Mouse (Mus musculus) MEL (cell line): ENCODE measurements at regions not wholly inside any gene's neighbourhood (a gene's known extent, or its start where the extent isn't known, plus 50 kb on each side); places are given as distances from the start of the nearest gene placed in this dataset.

Experiments
- DNase-seq: peaks from one replicate; pipeline ENCODE4 v3.0.0; 2011; ENCODE audit warnings: low read depth, low spot score
- H3K27ac ChIP-seq: 2 replicates; pipeline ENCODE4 v1.5.1; 2012; ENCODE audit warnings: low read depth, mild to moderate bottlenecking, control low read depth, low read length, moderate library complexity; ENCODE audit not compliant: control insufficient read depth
- H3K27me3 ChIP-seq, 2 experiments: fragments of 150-350 bp in 1 of 2; sonication (generic) in 1 of 2; 2 replicates each; pipeline ENCODE4 v1.6.1; 2012; ENCODE audit warnings: low read length in 2 of 2, mild to moderate bottlenecking in 2 of 2, improper control_type of control experiment in 1 of 2, moderate library complexity in 1 of 2; ENCODE audit not compliant: insufficient read depth in 2 of 2, control insufficient read depth in 1 of 2
- H3K36me3 ChIP-seq, 2 experiments: 2 replicates each; pipeline ENCODE4 v1.6.1; 2012 to 2014; ENCODE audit warnings: low read length in 2 of 2, improper control_type of control experiment in 1 of 2, inconsistent platforms in 1 of 2, mild to moderate bottlenecking in 1 of 2; ENCODE audit not compliant: insufficient read depth in 2 of 2, control insufficient read depth in 1 of 2
- H3K4me1 ChIP-seq, 2 experiments: fragments of 150-350 bp in 1 of 2; sonication (generic) in 1 of 2; 2 replicates each; pipeline ENCODE4 v1.6.1; 2012; ENCODE audit warnings: low read length in 2 of 2, improper control_type of control experiment in 1 of 2, mild to moderate bottlenecking in 1 of 2; ENCODE audit not compliant: insufficient read depth in 2 of 2, control insufficient read depth in 1 of 2
- H3K4me3 ChIP-seq, 2 experiments: fragments of 150-350 bp in 1 of 2; sonication (generic) in 1 of 2; 2 replicates each; pipeline ENCODE4 v1.5.1; 2012; ENCODE audit warnings: low read depth in 2 of 2, low read length in 2 of 2, mild to moderate bottlenecking in 2 of 2, moderate library complexity in 2 of 2, control low read depth in 1 of 2, improper control_type of control experiment in 1 of 2; ENCODE audit not compliant: control insufficient read depth in 1 of 2, insufficient read depth in 1 of 2
- H3K79me2 ChIP-seq: 2 replicates; pipeline ENCODE4 v1.6.1; 2012; ENCODE audit warnings: mild to moderate bottlenecking, low read length, moderate library complexity; ENCODE audit not compliant: control insufficient read depth, poor library complexity, insufficient read depth
- H3K9ac ChIP-seq: 2 replicates; pipeline ENCODE4 v1.6.1; 2012; ENCODE audit warnings: low read depth, mild to moderate bottlenecking, control low read depth, low read length, moderate library complexity; ENCODE audit not compliant: control insufficient read depth, poor library complexity, severe bottlenecking
- H3K9me3 ChIP-seq: fragments of 150-350 bp; sonication (generic); replicated peaks from 2 replicates; pipeline ENCODE4 v1.6.1; 2012; ENCODE audit warnings: mild to moderate bottlenecking, low read length, improper control_type of control experiment, moderate library complexity; ENCODE audit not compliant: insufficient read depth
- CHD1 ChIP-seq: IDR thresholded peaks from 2 replicates; pipeline ENCODE4 v1.6.1; 2012; ENCODE audit warnings: low read depth, mild to moderate bottlenecking, inconsistent platforms, low read length, improper control_type of control experiment
- CHD2 ChIP-seq: IDR thresholded peaks from 2 replicates; pipeline ENCODE4 v1.6.1; 2011; ENCODE audit warnings: low read length, improper control_type of control experiment
- CTCF ChIP-seq, 3 experiments: IDR thresholded peaks in 2 of 3; conservative IDR thresholded peaks in 1 of 3; 2 replicates each; pipeline ENCODE4 v1.5.1; 2011 to 2012; ENCODE audit warnings: low read length in 3 of 3, low read depth in 2 of 3, mild to moderate bottlenecking in 2 of 3, improper control_type of control experiment in 1 of 3, inconsistent platforms in 1 of 3, mixed read lengths in 1 of 3, moderate library complexity in 1 of 3; ENCODE audit not compliant: control insufficient read depth in 1 of 3, insufficient read depth in 1 of 3, poor library complexity in 1 of 3, severe bottlenecking in 1 of 3
- ELF1 ChIP-seq: IDR thresholded peaks from 2 replicates; pipeline ENCODE4 v1.6.1; 2014; ENCODE audit warnings: low read depth, mild to moderate bottlenecking, inconsistent platforms, low read length, improper control_type of control experiment, moderate library complexity
- ETS1 ChIP-seq: IDR thresholded peaks from 2 replicates; pipeline ENCODE4 v1.6.1; 2012; ENCODE audit warnings: low read depth, mild to moderate bottlenecking, inconsistent platforms, low read length, improper control_type of control experiment, moderate library complexity
- GABPA ChIP-seq: IDR thresholded peaks from 2 replicates; pipeline ENCODE4 v1.6.1; 2012; ENCODE audit warnings: low read depth, mild to moderate bottlenecking, inconsistent platforms, low read length, improper control_type of control experiment, moderate library complexity
- GATA1 ChIP-seq: IDR thresholded peaks from 2 replicates; pipeline ENCODE4 v1.6.1; 2011; ENCODE audit warnings: low read depth, low read length, improper control_type of control experiment
- HCFC1 ChIP-seq: IDR thresholded peaks from 2 replicates; pipeline ENCODE4 v1.6.1; 2012; ENCODE audit warnings: low read depth, mild to moderate bottlenecking, inconsistent platforms, low read length, improper control_type of control experiment, moderate library complexity
- KAT2A ChIP-seq: conservative IDR thresholded peaks from 2 replicates; pipeline ENCODE4 v1.6.1; 2012; ENCODE audit warnings: low read depth, low read length, improper control_type of control experiment, inconsistent platforms
- MAFK ChIP-seq: IDR thresholded peaks from 2 replicates; pipeline ENCODE4 v1.6.1; 2011; ENCODE audit warnings: low read depth, mild to moderate bottlenecking, low read length, improper control_type of control experiment, borderline replicate concordance
- MAX ChIP-seq: IDR thresholded peaks from 2 replicates; pipeline ENCODE4 v1.6.1; 2011; ENCODE audit warnings: low read length, improper control_type of control experiment
- MAZ ChIP-seq: IDR thresholded peaks from 2 replicates; pipeline ENCODE4 v1.6.1; 2012; ENCODE audit warnings: low read depth, mild to moderate bottlenecking, inconsistent platforms, low read length, improper control_type of control experiment
- MEF2A ChIP-seq: IDR thresholded peaks from 2 replicates; pipeline ENCODE4 v1.6.1; 2014; ENCODE audit warnings: low read depth, mild to moderate bottlenecking, inconsistent platforms, low read length, improper control_type of control experiment; ENCODE audit not compliant: poor library complexity, insufficient replicate concordance, severe bottlenecking; ENCODE audit errors: extremely low read depth
- MXI1 ChIP-seq: IDR thresholded peaks from 2 replicates; pipeline ENCODE4 v1.6.1; 2011; ENCODE audit warnings: mild to moderate bottlenecking, low read depth, low read length, improper control_type of control experiment
- MYB ChIP-seq: IDR thresholded peaks from 2 replicates; pipeline ENCODE4 v1.6.1; 2011; ENCODE audit warnings: mild to moderate bottlenecking, low read depth, low read length, improper control_type of control experiment
- MYC ChIP-seq: IDR thresholded peaks from 2 replicates; pipeline ENCODE4 v1.6.1; 2011; ENCODE audit warnings: low read depth, mild to moderate bottlenecking, low read length, improper control_type of control experiment, moderate library complexity
- NELFE ChIP-seq: IDR thresholded peaks from 2 replicates; pipeline ENCODE4 v1.6.1; 2011; ENCODE audit warnings: low read depth, low read length, improper control_type of control experiment
- NRF1 ChIP-seq: IDR thresholded peaks from 2 replicates; pipeline ENCODE4 v1.6.1; 2014; ENCODE audit warnings: low read depth, mild to moderate bottlenecking, inconsistent platforms, low read length, improper control_type of control experiment, moderate library complexity; ENCODE audit not compliant: poor library complexity, insufficient read depth, severe bottlenecking
- POLR2AphosphoS5 ChIP-seq: IDR thresholded peaks from 2 replicates; pipeline ENCODE4 v1.6.1; 2012; ENCODE audit warnings: low read depth, borderline replicate concordance, mild to moderate bottlenecking, inconsistent platforms, low read length, moderate library complexity, mixed read lengths
- RAD21 ChIP-seq: IDR thresholded peaks from 2 replicates; pipeline ENCODE4 v1.6.1; 2011; ENCODE audit warnings: mild to moderate bottlenecking, low read depth, low read length, improper control_type of control experiment
- SIN3A ChIP-seq: IDR thresholded peaks from 2 replicates; pipeline ENCODE4 v1.6.1; 2012; ENCODE audit warnings: low read length, improper control_type of control experiment, inconsistent platforms
- SMC3 ChIP-seq: IDR thresholded peaks from 2 replicates; pipeline ENCODE4 v1.6.1; 2011; ENCODE audit warnings: low read depth, low read length, improper control_type of control experiment
- TAL1 ChIP-seq: IDR thresholded peaks from 2 replicates; pipeline ENCODE4 v1.6.1; 2012; ENCODE audit warnings: mild to moderate bottlenecking, inconsistent platforms, low read length, moderate library complexity, mixed read lengths
- TCF12 ChIP-seq: IDR thresholded peaks from 2 replicates; pipeline ENCODE4 v1.6.1; 2014; ENCODE audit warnings: low read depth, mild to moderate bottlenecking, inconsistent platforms, low read length, improper control_type of control experiment, moderate library complexity
- UBTF ChIP-seq: IDR thresholded peaks from 2 replicates; pipeline ENCODE4 v1.6.1; 2012; ENCODE audit warnings: low read depth, mild to moderate bottlenecking, inconsistent platforms, low read length, improper control_type of control experiment, moderate library complexity, borderline replicate concordance; ENCODE audit not compliant: insufficient read depth
- USF1 ChIP-seq: IDR thresholded peaks from 2 replicates; pipeline ENCODE4 v1.6.1; 2014; ENCODE audit warnings: low read depth, mild to moderate bottlenecking, inconsistent platforms, low read length, improper control_type of control experiment, moderate library complexity
- ZC3H11A ChIP-seq: IDR thresholded peaks from 2 replicates; pipeline ENCODE4 v1.6.1; 2012; ENCODE audit warnings: low read depth, mild to moderate bottlenecking, inconsistent platforms, low read length, improper control_type of control experiment
- ZKSCAN1 ChIP-seq: IDR thresholded peaks from 2 replicates; pipeline ENCODE4 v1.6.1; 2012; ENCODE audit warnings: low read depth, mild to moderate bottlenecking, inconsistent platforms, low read length, improper control_type of control experiment, moderate library complexity
- ZMIZ1 ChIP-seq: IDR thresholded peaks from 2 replicates; pipeline ENCODE4 v1.6.1; 2012; ENCODE audit warnings: low read depth, mild to moderate bottlenecking, inconsistent platforms, low read length, improper control_type of control experiment, moderate library complexity
- ZNF384 ChIP-seq: IDR thresholded peaks from 2 replicates; pipeline ENCODE4 v1.6.1; 2012; ENCODE audit warnings: low read depth, mild to moderate bottlenecking, inconsistent platforms, low read length, improper control_type of control experiment

DNA sequence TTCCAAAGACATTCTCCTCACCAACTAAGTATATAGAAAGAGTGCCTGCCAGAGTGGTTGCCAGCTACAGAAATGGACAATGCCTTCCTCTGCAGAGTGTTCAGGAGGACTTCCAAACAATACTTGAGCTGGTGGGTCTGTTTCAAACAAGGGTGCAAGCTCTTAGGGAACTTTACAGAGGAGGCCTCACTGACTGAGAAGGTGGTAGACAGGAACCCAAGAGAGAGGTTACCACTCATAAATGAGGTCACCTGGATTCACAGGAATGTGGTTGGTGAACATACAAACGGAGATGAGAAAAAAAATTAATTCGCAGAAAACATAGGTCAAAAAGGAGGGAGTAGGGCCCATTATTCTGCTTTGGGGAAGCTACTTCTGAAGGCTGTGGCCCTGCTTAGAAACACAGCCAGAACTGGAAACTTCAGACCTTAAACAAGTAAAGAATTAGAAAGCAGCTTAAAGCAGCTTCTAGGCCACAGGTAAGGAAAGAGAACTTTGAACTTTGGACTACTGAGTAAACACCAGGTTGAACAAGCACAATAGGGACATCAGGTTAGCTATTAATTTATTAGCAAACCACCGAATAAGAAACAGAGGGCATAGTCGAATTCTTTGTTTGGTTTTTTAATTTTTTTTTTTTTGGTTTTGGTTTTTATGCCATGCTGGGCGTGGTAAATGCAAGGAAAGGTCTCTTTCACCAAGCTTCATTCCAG, 83.7 kb upstream of the Zcchc13 start:
- H3K27me3 ChIP-seq: no peaks in the 10 kb centered on the region
- no peak overlapping the region for H3K9ac ChIP-seq
- DNase-seq: no peak
- no peaks in the 10 kb centered on the region for H3K36me3 ChIP-seq
- no peaks in the 10 kb centered on the region for H3K9me3 ChIP-seq
- H3K27ac ChIP-seq: no peak overlapping the region
- no peaks in the 10 kb centered on the region for H3K4me1 ChIP-seq
- H3K79me2 ChIP-seq: no peaks in the 10 kb centered on the region
- TF ChIP-seq NELFE: no peak
- no peak for TF ChIP-seq CHD1
- no peak for TF ChIP-seq ZKSCAN1
- TF ChIP-seq HCFC1: no peak
- TF ChIP-seq MXI1: no peak
- TF ChIP-seq MYB: no peak
- TF ChIP-seq ZC3H11A: no peak
- no peak for TF ChIP-seq MAFK
- no peak for TF ChIP-seq ETS1
- no peak for TF ChIP-seq UBTF
- TF ChIP-seq SMC3: no peak
- no peak for TF ChIP-seq MEF2A
- no peak for TF ChIP-seq MYC
- no peak for TF ChIP-seq ZNF384
- no peak for TF ChIP-seq MAX
- TF ChIP-seq TCF12: no peak
- TF ChIP-seq KAT2A: no peak
- TF ChIP-seq RAD21: no peak
- no peak for TF ChIP-seq POLR2AphosphoS5
- no peak for TF ChIP-seq USF1
- no peak overlapping the region for H3K4me3 ChIP-seq

DNA sequence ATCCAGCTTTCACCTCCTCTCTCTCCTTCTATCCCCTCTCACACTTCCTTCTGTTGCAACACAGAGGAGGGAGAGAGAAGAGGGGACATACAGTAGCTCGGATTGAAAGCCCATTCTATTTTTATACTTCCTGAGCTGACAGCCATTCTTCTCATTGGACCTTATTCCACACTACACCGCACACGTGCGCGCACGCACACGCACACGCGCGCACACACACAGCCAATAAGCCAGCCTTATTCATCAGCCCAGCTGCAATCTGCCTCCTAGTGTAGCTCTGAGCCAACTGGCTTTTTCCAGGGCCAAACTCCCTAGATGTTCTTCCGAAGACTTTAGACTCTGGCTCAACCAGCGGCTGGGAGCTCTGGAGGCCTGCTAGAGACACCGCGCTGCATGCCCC, 79.1 kb upstream of the Zcchc13 start:
- Histone ChIP-seq H3K79me2 (no peaks in the 10 kb centered on the region), H3K36me3 (no peaks in the 10 kb centered on the region)
- TF ChIP-seq TAL1 (no peak), USF1 (no peak), MXI1 (no peak), ZNF384 (no peak), RAD21 (no peak), GABPA (no peak), CHD1 (no peak), CHD2 (no peak), MAX (no peak), TCF12 (no peak), MAZ (no peak), ZMIZ1 (no peak), CTCF (IDR thresholded peaks at IDR 0.05 in 2 of 3, conservative IDR thresholded peaks at IDR 0.05 in 1 of 3; ENCODE audit: control insufficient read depth in 1 of 3, insufficient read depth in 1 of 3, low read depth in 2 of 3, low read length in 3 of 3, poor library complexity in 1 of 3, severe bottlenecking in 1 of 3) (no peak), ELF1 (no peak), GATA1 (no peak), NRF1 (no peak), POLR2AphosphoS5 (no peak), SMC3 (no peak), SIN3A (no peak)

More for the DNA sequence above, 79.1 kb upstream of the Zcchc13 start:
- H3K27me3 ChIP-seq: no peaks in the 10 kb centered on the region
- no peak overlapping the region for H3K4me3 ChIP-seq
- no peaks in the 10 kb centered on the region for H3K4me1 ChIP-seq
- DNase-seq: no peak
- no peak overlapping the region for H3K27ac ChIP-seq
- H3K9me3 ChIP-seq: no peaks in the 10 kb centered on the region
- no peak overlapping the region for H3K9ac ChIP-seq
